Comparison of ENCODE assay signal across 9 mouse cellular contexts in the genomic region with DNA sequence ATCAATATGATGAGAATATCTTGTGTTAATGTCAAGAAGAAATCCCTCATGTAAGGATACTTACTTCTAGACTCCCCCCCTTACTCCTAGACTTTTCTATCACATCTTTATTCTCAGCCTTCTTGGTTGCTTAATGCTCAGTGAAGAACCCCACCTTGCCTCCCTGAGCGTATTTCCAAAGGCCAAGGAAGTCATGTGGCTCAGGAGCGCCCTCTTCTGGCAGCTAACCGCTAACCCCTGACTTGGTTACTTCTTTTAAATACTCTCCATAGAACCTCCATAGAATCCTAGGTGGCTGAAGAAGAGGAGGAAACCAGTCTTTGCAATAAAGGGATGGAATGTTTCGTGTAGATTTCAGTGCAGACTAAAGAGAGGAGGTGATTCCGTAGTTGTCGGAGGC.
DNase-seq lines count a peak whose midpoint lies in the region; ATAC-seq and TF ChIP-seq lines count a peak whose summit lies in the region.
"Had no signal": no experiment of that assay in that cellular context is flagged by ENCODE, and none has a peak within 500 bp of the region (broad histone marks: within the 10 kb centered on the region; RNA-seq: fewer than 3 reads in every experiment).

No protein-coding gene starts in this region.

- 32% methylated on average over 6 of the region's 6 CpGs for WGBS in limb, embryonic 11.5 days
- 32% methylated on average over 6 of the region's 6 CpGs for WGBS in stomach, postnatal 0 days

- ATAC-seq in limb, embryonic 11.5 days (ENCODE audit: insufficient number of reproducible peaks, low FRiP score, low TSS enrichment, low read depth) = no peak
- ATAC-seq in monocyte, adult 5-6 weeks (replicated peaks; ENCODE audit: insufficient number of reproducible peaks, low FRiP score, low TSS enrichment, poor library complexity, severe bottlenecking) = peak; percentile 55
- peak; percentile 66 for ATAC-seq in stomach, postnatal 0 days (ENCODE audit: low FRiP score, low TSS enrichment)

- intact Hi-C loops in gastrocnemius, adult 2 months (cut with DNase I) = loop anchor here (2.0 kb wide), 1 partner anchor 222 kb away; no protein-coding TSS in a partner anchor

- H3K9me3 ChIP-seq in limb, embryonic 11.5 days (ENCODE audit: control insufficient read depth, low read length) = no peaks in the 10 kb centered on the region
- no peaks in the 10 kb centered on the region for H3K9me3 ChIP-seq in stomach, postnatal 0 days (ENCODE audit: control insufficient read depth, low read length)
- H3K9me3 ChIP-seq: embryonic facial prominence, embryonic 13.5 days had no signal

- no peak overlapping the region for H3K9ac ChIP-seq in limb, embryonic 11.5 days (ENCODE audit: low read length)
- no peak overlapping the region for H3K9ac ChIP-seq in stomach, postnatal 0 days (ENCODE audit: low read length)
- H3K9ac ChIP-seq: embryonic facial prominence, embryonic 13.5 days had no signal

- no peak overlapping the region for H3K4me3 ChIP-seq in gastrocnemius, adult 2 months
- H3K4me3 ChIP-seq in limb, embryonic 11.5 days (ENCODE audit: low read depth, low read length) = no peak overlapping the region
- H3K4me3 ChIP-seq in stomach, postnatal 0 days (ENCODE audit: low read depth, low read length) = no peak overlapping the region
- H3K4me3 ChIP-seq: embryonic facial prominence, embryonic 13.5 days had no signal

- no peaks in the 10 kb centered on the region for H3K4me1 ChIP-seq in limb, embryonic 11.5 days (ENCODE audit: control insufficient read depth, insufficient read depth, low read length)
- H3K4me1 ChIP-seq in stomach, postnatal 0 days (replicated peaks; ENCODE audit: control insufficient read depth, insufficient read depth) = no peaks in the 10 kb centered on the region

- no peak overlapping the region for H3K4me2 ChIP-seq in limb, embryonic 11.5 days (ENCODE audit: low read depth, severe bottlenecking)
- no peak overlapping the region for H3K4me2 ChIP-seq in stomach, postnatal 0 days (replicated peaks; ENCODE audit: low read depth)
- H3K4me2 ChIP-seq: embryonic facial prominence, embryonic 13.5 days had no signal

- H3K27me3 ChIP-seq in limb, embryonic 11.5 days (ENCODE audit: control insufficient read depth, insufficient read depth, low read length) = no peaks in the 10 kb centered on the region
- no peaks in the 10 kb centered on the region for H3K27me3 ChIP-seq in stomach, postnatal 0 days (ENCODE audit: control insufficient read depth, insufficient read depth, low read length)
- H3K27me3 ChIP-seq: embryonic facial prominence, embryonic 13.5 days had no signal

- peak; percentile 49 for DNase-seq in urinary bladder, adult 2 months (ENCODE audit: low spot score)
- no peak for DNase-seq in urinary bladder, postnatal 4 days (ENCODE audit: low spot score in 2 of 2)
- peak; percentile 70 for DNase-seq in cerebellum, adult 9-11 months
- peak; percentile 73 for DNase-seq in gastrocnemius, adult 2 months
- DNase-seq in kidney, adult 18-20 months = peak; percentile 76
- peak; percentile 86 for DNase-seq in limb, embryonic 11.5 days (ENCODE audit: low spot score)
- peak; percentile 82 for DNase-seq in stomach, postnatal 0 days (ENCODE audit: low spot score)

- H3K27ac ChIP-seq in gastrocnemius, adult 2 months = no peak overlapping the region
- no peak overlapping the region for H3K27ac ChIP-seq in limb, embryonic 11.5 days (replicated peaks; ENCODE audit: low read depth, low read length)
- H3K27ac ChIP-seq in stomach, postnatal 0 days (replicated peaks) = no peak overlapping the region
- H3K27ac ChIP-seq: embryonic facial prominence, embryonic 13.5 days had no signal

- TF ChIP-seq EP300 in stomach, postnatal 0 days (optimal IDR thresholded peaks at IDR 0.05) = no peak

- TF ChIP-seq CTCF in gastrocnemius, adult 2 months (IDR thresholded peaks at IDR 0.05) = peak; percentile 81
- peak; percentile 96 for TF ChIP-seq CTCF in stomach, postnatal 0 days (IDR thresholded peaks at IDR 0.05; ENCODE audit: low read depth)

- H3K36me3 ChIP-seq in limb, embryonic 11.5 days (ENCODE audit: control insufficient read depth, insufficient read depth, low read length) = no peaks in the 10 kb centered on the region
- H3K36me3 ChIP-seq in stomach, postnatal 0 days (ENCODE audit: control insufficient read depth, insufficient read depth, low read length) = no peaks in the 10 kb centered on the region

Comparison
In these comparisons a context has a peak if more than half of its experiments do, and no peak if none do; other contexts are left out.
1. DNase-seq: peak in urinary bladder, adult 2 months (single experiment), cerebellum, adult 9-11 months (single experiment), gastrocnemius, adult 2 months (single experiment), kidney, adult 18-20 months (single experiment), limb, embryonic 11.5 days (single experiment) and stomach, postnatal 0 days (single experiment); none in urinary bladder, postnatal 4 days (0 of 2).